Comparison of ENCODE assay signal across 17 mouse cellular contexts in the genomic region with DNA sequence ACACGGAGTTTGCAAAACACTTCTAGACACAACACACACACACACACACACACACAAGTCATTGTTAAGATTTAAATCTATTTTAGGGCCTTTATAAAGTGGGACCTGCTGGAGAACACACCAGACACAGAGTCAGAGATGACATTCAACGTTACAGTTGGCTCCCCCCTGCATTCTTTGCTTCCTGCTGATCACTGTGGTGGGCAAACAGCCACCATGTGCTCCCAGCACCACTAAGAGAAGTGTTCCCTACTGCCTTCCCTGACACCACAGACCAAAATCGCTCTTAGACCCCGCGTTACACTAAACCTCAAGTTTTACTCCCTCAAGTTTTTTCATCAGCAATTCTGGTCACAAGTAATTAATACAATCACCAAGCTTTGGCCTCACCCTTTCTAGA. TPM values are rescaled to one million over a fixed set of nuclear protein-coding genes. Genes with fewer than 3 reads are reported as not detected.
"Had no signal": no experiment of that assay in that cellular context is flagged by ENCODE, and none has a peak within 500 bp of the region (broad histone marks: within the 10 kb centered on the region; RNA-seq: fewer than 3 reads in every experiment).

No protein-coding gene starts in this region.

- H3K4me3 ChIP-seq: intestine, embryonic 15.5 days; left cerebral cortex, adult 2 months; limb, embryonic 10.5 days; liver, embryonic 15.5 days; midbrain, embryonic 10.5 days; myocyte; neural tube, embryonic 15.5 days had no signal

- H3K27me3 ChIP-seq: intestine, embryonic 15.5 days; liver, embryonic 15.5 days; neural tube, embryonic 15.5 days had no signal

- DNase-seq: kidney, postnatal 10 days; lung, postnatal 10 days; lung, postnatal 4 days; midbrain, embryonic 14.5 days; right cerebral cortex, postnatal 14 days had no signal

- H3K27ac ChIP-seq: hindbrain, embryonic 14.5 days; intestine, embryonic 15.5 days; limb, embryonic 10.5 days; midbrain, embryonic 10.5 days; neural tube, embryonic 15.5 days had no signal

- H3K36me3 ChIP-seq: intestine, embryonic 15.5 days; limb, embryonic 10.5 days; liver, embryonic 15.5 days; midbrain, embryonic 10.5 days; neural tube, embryonic 15.5 days had no signal

- H3K9ac ChIP-seq: hindbrain, embryonic 14.5 days; intestine, embryonic 15.5 days; liver, embryonic 15.5 days; lung, embryonic 14.5 days; neural tube, embryonic 15.5 days had no signal

- H3K4me2 ChIP-seq: hindbrain, embryonic 14.5 days; intestine, embryonic 15.5 days; liver, embryonic 15.5 days; lung, embryonic 14.5 days; neural tube, embryonic 15.5 days had no signal

- ATAC-seq: intestine, embryonic 15.5 days had no signal

- H3K9me3 ChIP-seq: intestine, embryonic 15.5 days; limb, embryonic 10.5 days; liver, embryonic 15.5 days; midbrain, embryonic 10.5 days; neural tube, embryonic 15.5 days had no signal

RNA-seq across cellular contexts. Expression of a gene that starts 26.8 kb away (rescaled TPM):
- total RNA-seq: megakaryocyte, adult 5-6 weeks had no signal
- polyA plus RNA-seq: limb, embryonic 14.5 days; liver, embryonic 15.5 days; midbrain, embryonic 14.5 days; spleen, adult 2 months had no signal
